Mouse (Mus musculus): ENCODE results near the gene Lbx2. TPM values are rescaled to one million over a fixed set of nuclear protein-coding genes. Genes with fewer than 3 reads are reported as not detected.

The Lbx2 gene
- polyA plus RNA-seq, 1 experiment, result 0.28 TPM

- WGBS, result 19% methylated on average over 2 of the region's 2 CpGs
Measured at GRCm38 (mm10) chr6:83074979-83075378, 11.2 kb upstream of the Lbx2 start.

DNA sequence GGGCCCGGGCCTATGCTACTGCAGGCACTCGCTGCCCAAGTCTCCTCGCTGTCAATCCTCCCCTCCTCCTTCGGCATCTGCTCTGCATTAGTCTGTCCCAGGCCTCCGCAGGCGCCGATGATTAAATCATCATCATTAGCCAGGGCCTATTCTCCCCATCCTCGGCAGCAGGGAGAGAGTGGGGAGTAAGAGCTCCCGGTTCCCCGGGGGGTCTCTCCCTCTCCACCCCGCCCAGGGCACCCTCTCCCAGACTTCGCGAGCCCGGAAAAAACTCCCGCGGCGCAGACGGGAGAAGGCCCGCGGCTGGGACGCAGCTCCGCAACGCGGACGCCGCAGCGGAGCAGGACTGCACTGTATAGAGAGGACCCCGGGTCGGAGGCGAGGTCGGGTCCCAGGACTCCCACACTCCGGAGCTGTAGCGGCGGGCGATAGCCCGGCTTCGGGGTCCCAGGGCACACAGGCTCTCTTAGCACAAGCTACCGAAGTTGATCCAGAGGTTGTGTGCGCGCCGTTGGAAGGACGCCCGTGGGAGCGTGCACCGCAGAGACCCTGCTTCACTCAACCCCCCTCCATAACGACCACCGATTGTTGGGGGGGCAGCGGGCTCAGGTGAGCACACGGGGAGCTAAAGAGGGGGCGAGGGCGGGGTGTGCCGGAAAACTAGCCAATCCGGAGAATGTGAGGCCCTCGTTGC lies 8.4 kb upstream of the Lbx2 start, which contains the start of gene Pcgf1:
Gene Pcgf1, plus strand, starts transcription at position 240 of the 694 bp plus-strand sequence.
- Histone ChIP-seq H3K4me1 (ENCODE audit: control insufficient read depth, insufficient read depth, low read length) (peaks cover 7% of the 10 kb centered on the region; the same call in 1 of the 2 replicates), H3K27me3 (ENCODE audit: control insufficient read depth, insufficient read depth, low read length) (no peaks in the 10 kb centered on the region; the same call in 1 of the 2 replicates), H3K27ac (ENCODE audit: insufficient read depth, low read length) (peak within 1 kb of the TSS; percentile 83), H3K4me3 (replicated peaks; ENCODE audit: insufficient read depth, low read depth, low read length) (peak within 1 kb of the TSS; percentile 85)
- DNase-seq, result peak in 1 of 2 experiments; percentile 67
- TF ChIP-seq CTCF (IDR thresholded peaks at IDR 0.05; ENCODE audit: borderline replicate concordance, insufficient read depth, low read depth, low read length) (no peak), POLR2A (IDR thresholded peaks at IDR 0.05; ENCODE audit: borderline replicate concordance, insufficient read depth, low read length) (no peak)
- under 1% methylated on average over 54 of the region's 54 CpGs for WGBS

More at GRCm38 (mm10) chr6:83074979-83075378, 11.2 kb upstream of the Lbx2 start:
- no peak overlapping the region for H3K27ac ChIP-seq (ENCODE audit: insufficient read depth, low read length)
- no peak for DNase-seq
- TF ChIP-seq POLR2A (IDR thresholded peaks at IDR 0.05; ENCODE audit: borderline replicate concordance, insufficient read depth, low read length) (no peak), CTCF (IDR thresholded peaks at IDR 0.05; ENCODE audit: borderline replicate concordance, insufficient read depth, low read depth, low read length) (no peak)
- peaks cover 7% of the 10 kb centered on the region; the same call in 1 of the 2 replicates for H3K27me3 ChIP-seq (ENCODE audit: control insufficient read depth, insufficient read depth, low read length)
- H3K4me3 ChIP-seq (replicated peaks; ENCODE audit: insufficient read depth, low read depth, low read length), result no peak overlapping the region
- H3K4me1 ChIP-seq (ENCODE audit: control insufficient read depth, insufficient read depth, low read length), result peaks cover 2% of the 10 kb centered on the region; the same call in 1 of the 2 replicates

DNA sequence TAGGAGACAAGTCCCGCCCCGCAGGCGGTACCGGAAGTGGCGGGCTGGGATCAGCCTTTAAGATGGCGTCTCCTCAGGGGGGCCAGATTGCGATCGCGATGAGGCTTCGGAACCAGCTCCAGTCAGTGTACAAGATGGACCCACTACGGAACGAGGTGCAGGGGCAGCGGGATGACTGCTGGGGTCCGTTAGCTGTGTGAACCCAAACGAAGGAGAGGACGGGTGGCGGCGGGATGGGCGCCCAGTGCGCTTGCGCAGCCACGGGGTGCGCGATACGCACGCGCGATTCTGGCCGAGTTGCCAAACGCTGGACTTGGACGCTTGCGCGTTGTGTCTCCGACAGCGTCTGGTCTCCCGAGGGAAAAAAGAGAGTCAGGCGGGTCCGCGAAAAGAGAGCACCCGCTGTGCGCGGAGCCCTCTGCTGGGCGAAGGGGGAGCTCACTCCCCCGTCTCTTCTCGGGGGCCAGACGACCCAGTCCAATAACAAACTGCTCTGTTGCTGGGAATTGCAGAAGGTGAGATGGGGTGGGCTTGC lies 7.8 kb upstream of the Lbx2 start:
- WGBS, result under 1% methylated on average over 46 of the region's 46 CpGs
- no peaks in the 10 kb centered on the region; the same call in 1 of the 2 replicates for H3K27me3 ChIP-seq (ENCODE audit: control insufficient read depth, insufficient read depth, low read length)
- H3K27ac ChIP-seq (ENCODE audit: insufficient read depth, low read length), result peak overlapping the region; percentile 83
- peaks cover 7% of the 10 kb centered on the region; the same call in 1 of the 2 replicates for H3K4me1 ChIP-seq (ENCODE audit: control insufficient read depth, insufficient read depth, low read length)
- peak; percentile 98 to 100 for DNase-seq
- peak overlapping the region; percentile 85 for H3K4me3 ChIP-seq (replicated peaks; ENCODE audit: insufficient read depth, low read depth, low read length)
- TF ChIP-seq POLR2A (IDR thresholded peaks at IDR 0.05; ENCODE audit: borderline replicate concordance, insufficient read depth, low read length) (peak; percentile 64; the same call in 1 of the 2 replicates), CTCF (IDR thresholded peaks at IDR 0.05; ENCODE audit: borderline replicate concordance, insufficient read depth, low read depth, low read length) (no peak)

GRCm38 (mm10) chr6:83080210-83080609 lies 6.0 kb upstream of the Lbx2 start:
- DNase-seq, result no peak
- H3K27me3 ChIP-seq (ENCODE audit: control insufficient read depth, insufficient read depth, low read length), result no peaks in the 10 kb centered on the region; the same call in 1 of the 2 replicates
- no peak overlapping the region for H3K4me3 ChIP-seq (replicated peaks; ENCODE audit: insufficient read depth, low read depth, low read length)
- H3K4me1 ChIP-seq (ENCODE audit: control insufficient read depth, insufficient read depth, low read length), result peaks cover 7% of the 10 kb centered on the region; the same call in 1 of the 2 replicates
- WGBS, result 92% methylated on average over 5 of the region's 5 CpGs
- TF ChIP-seq CTCF (IDR thresholded peaks at IDR 0.05; ENCODE audit: borderline replicate concordance, insufficient read depth, low read depth, low read length), result no peak
- no peak for TF ChIP-seq POLR2A (IDR thresholded peaks at IDR 0.05; ENCODE audit: borderline replicate concordance, insufficient read depth, low read length)
- no peak overlapping the region for H3K27ac ChIP-seq (ENCODE audit: insufficient read depth, low read length)

DNA sequence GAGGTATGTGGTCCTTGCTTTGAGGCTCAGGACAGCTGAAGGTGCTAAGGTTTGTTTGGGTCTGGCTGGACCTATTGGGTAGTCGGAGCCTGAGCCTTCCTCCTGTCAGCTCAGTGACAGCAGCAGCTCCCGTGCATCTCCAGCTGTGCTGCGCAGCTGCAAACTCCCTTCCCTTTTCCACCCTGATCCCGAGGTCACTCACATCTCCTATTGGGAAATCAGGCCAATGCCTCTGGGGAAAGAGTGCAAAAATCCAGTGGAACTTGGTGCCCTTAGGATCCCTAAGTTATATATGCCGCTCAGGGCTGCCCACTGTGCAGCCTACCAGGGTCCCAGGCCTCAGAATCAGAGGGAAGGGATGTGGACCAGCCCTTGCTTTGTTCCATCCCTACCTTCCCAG lies 2.7 kb upstream of the Lbx2 start:
- DNase-seq, result no peak
- Histone ChIP-seq H3K27me3 (ENCODE audit: control insufficient read depth, insufficient read depth, low read length) (no peaks in the 10 kb centered on the region; the same call in 1 of the 2 replicates), H3K4me3 (replicated peaks; ENCODE audit: insufficient read depth, low read depth, low read length) (no peak overlapping the region), H3K4me1 (ENCODE audit: control insufficient read depth, insufficient read depth, low read length) (peaks cover 7% of the 10 kb centered on the region; the same call in 1 of the 2 replicates), H3K27ac (ENCODE audit: insufficient read depth, low read length) (no peak overlapping the region)
- TF ChIP-seq POLR2A (IDR thresholded peaks at IDR 0.05; ENCODE audit: borderline replicate concordance, insufficient read depth, low read length), result no peak
- no peak for TF ChIP-seq CTCF (IDR thresholded peaks at IDR 0.05; ENCODE audit: borderline replicate concordance, insufficient read depth, low read depth, low read length)
- 11% methylated on average over 5 of the region's 5 CpGs for WGBS

DNA sequence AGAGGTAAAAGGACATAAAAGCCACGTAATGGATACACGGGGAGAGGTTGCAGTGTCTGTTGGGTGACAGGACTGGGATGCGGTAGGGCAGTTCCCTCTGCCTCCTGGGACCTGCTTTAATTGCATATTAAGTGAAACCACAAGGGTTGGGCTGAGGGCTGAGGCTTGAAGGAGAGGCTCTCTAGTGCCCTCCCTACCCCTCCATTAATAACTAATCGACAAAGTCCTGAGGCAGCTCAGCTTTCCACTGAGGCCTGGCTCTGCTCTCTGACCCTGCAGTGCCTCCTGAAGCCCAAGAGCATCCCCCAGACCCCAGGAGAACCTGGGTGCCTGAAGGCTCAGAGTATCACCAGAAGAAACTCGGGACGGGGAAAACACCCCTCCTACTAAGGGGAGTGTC lies 1.7 kb upstream of the Lbx2 start:
- TF ChIP-seq CTCF (IDR thresholded peaks at IDR 0.05; ENCODE audit: borderline replicate concordance, insufficient read depth, low read depth, low read length), result no peak
- no peak for TF ChIP-seq POLR2A (IDR thresholded peaks at IDR 0.05; ENCODE audit: borderline replicate concordance, insufficient read depth, low read length)
- H3K4me1 ChIP-seq (ENCODE audit: control insufficient read depth, insufficient read depth, low read length), result peaks cover 7% of the 10 kb centered on the region; the same call in 1 of the 2 replicates
- no peak overlapping the region for H3K4me3 ChIP-seq (replicated peaks; ENCODE audit: insufficient read depth, low read depth, low read length)
- no peaks in the 10 kb centered on the region; the same call in 1 of the 2 replicates for H3K27me3 ChIP-seq (ENCODE audit: control insufficient read depth, insufficient read depth, low read length)
- H3K27ac ChIP-seq (ENCODE audit: insufficient read depth, low read length), result no peak overlapping the region
- no peak for DNase-seq
- 6% methylated on average over 6 of the region's 6 CpGs for WGBS

DNA sequence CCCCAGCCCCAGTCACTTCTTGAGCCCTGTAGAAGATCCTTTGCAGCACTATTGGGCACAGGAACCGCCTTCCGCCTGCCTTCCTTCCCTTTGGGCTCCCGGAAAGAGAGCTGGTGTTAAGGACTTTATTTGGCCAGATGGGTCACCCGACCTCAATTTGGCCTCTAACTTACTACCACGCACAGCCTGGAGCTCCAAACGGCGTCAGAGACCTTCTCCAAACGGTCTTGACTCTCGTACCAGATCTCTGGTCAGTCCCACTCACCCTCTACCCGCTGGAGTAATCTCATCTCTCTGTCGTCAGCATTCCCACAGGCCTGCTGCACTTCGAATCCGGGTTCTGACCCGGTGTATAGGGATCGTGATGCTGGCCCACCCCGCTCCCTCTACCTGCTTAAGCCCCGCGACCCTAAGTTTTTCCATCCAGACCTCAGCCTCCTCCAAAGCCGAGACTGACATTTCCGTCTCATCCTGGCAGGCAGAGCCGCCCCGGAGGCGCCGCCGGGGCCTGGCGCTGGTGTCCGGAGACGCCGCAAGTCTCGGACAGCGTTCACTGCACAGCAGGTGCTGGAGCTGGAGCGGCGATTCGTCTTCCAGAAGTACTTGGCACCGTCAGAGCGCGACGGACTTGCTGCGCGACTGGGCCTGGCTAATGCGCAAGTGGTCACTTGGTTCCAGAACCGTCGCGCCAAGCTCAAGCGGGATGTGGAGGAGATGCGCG lies 1.2 kb downstream of the Lbx2 start:
- 2% methylated on average over 47 of the region's 47 CpGs for WGBS
- no peak for DNase-seq
- Histone ChIP-seq H3K4me1 (ENCODE audit: control insufficient read depth, insufficient read depth, low read length) (no peaks in the 10 kb centered on the region), H3K4me3 (replicated peaks; ENCODE audit: insufficient read depth, low read depth, low read length) (no peak overlapping the region), H3K27me3 (ENCODE audit: control insufficient read depth, insufficient read depth, low read length) (no peaks in the 10 kb centered on the region; the same call in 1 of the 2 replicates), H3K27ac (ENCODE audit: insufficient read depth, low read length) (no peak overlapping the region)
- TF ChIP-seq POLR2A (IDR thresholded peaks at IDR 0.05; ENCODE audit: borderline replicate concordance, insufficient read depth, low read length) (no peak), CTCF (IDR thresholded peaks at IDR 0.05; ENCODE audit: borderline replicate concordance, insufficient read depth, low read depth, low read length) (no peak)
